Mouse (Mus musculus): Measurements from ENCODE around the gene Bcas3. TPM values are rescaled to one million over a fixed set of nuclear protein-coding genes. Genes with fewer than 3 reads are reported as not detected.

Bcas3 gene
- polyA plus RNA-seq, 1 experiment: 25.3 TPM

DNA sequence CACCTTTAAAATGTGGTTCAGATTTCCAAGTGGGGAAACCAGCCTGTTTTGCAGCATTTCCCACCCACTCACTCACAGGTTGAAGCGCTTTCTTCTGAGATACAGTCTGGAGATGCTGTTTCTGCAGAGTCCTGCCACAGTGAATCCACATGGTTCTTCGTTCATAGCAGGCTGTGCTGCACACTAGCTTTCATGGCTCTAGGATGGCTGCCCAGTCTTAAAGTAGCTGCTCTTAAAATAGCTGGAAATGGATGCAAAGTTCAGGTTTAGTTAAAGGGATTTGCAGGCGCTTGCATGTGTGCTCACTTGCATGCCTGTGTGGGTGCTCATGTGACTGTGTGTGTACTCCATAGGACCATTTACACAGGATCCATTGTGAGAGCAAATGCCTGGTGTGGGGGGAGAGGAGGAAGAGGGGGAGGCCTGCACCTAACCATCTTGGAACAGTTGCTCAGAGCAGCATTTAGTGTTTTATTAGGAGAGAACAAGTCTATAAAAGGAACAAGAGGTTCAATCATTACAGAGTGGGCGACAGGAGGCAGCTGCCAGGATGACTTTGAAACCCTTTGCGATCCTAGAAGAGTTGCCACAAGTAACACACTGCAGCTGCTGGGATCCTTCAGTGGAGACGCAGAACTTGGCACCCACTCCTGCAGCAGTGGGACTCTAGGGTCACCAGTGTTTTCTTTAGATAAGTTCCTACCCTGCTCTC is 386.5 kb downstream of the Bcas3 start:
- Histone ChIP-seq H3K4me3 (ENCODE audit: extremely low read depth, insufficient read depth, insufficient read length) (no peak overlapping the region), H3K27me3 (ENCODE audit: control insufficient read depth, insufficient read depth, low read length) (no peaks in the 10 kb centered on the region), H3K4me1 (ENCODE audit: control insufficient read depth, insufficient read depth, insufficient read length) (no peaks in the 10 kb centered on the region), H3K36me3 (ENCODE audit: control insufficient read depth, insufficient read depth, low read length) (no peaks in the 10 kb centered on the region), H3K27ac (ENCODE audit: insufficient read depth, low read length) (no peak overlapping the region)
- WGBS: 76% methylated on average over 6 of the region's 6 CpGs
- no peak for DNase-seq (ENCODE audit: low read depth in 1 of 2, low spot score in 2 of 2)
- TF ChIP-seq CTCF (IDR thresholded peaks at IDR 0.05; ENCODE audit: extremely low read depth, insufficient read depth, insufficient read length, insufficient replicate concordance): no peak
- no peak for TF ChIP-seq POLR2A (IDR thresholded peaks at IDR 0.05; ENCODE audit: low read depth, low read length)

DNA sequence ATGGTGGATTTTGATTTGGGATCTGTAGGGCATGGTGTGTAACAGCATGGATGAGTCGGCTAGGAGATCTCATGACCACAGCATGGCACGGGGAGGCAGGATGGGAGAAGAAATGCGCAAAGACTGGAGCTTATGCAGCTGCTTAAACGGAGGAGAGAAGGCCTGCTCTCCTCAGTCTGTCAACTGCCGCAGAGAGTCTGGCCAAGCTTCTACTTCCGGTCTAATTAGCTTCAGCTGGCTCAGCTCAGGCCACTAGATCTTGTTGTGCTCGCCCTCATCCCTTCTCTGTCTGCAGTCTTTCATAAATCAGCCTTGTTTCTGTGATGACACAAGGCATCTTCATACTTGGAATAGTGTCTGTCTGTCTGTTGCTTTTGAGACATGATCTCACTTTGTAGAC is 393.4 kb downstream of the Bcas3 start:
- Histone ChIP-seq H3K36me3 (ENCODE audit: control insufficient read depth, insufficient read depth, low read length) (no peaks in the 10 kb centered on the region), H3K27ac (ENCODE audit: insufficient read depth, low read length) (no peak overlapping the region), H3K4me3 (ENCODE audit: extremely low read depth, insufficient read depth, insufficient read length) (no peak overlapping the region), H3K4me1 (ENCODE audit: control insufficient read depth, insufficient read depth, insufficient read length) (no peaks in the 10 kb centered on the region), H3K27me3 (ENCODE audit: control insufficient read depth, insufficient read depth, low read length) (no peaks in the 10 kb centered on the region)
- TF ChIP-seq CTCF (IDR thresholded peaks at IDR 0.05; ENCODE audit: extremely low read depth, insufficient read depth, insufficient read length, insufficient replicate concordance) (no peak), POLR2A (IDR thresholded peaks at IDR 0.05; ENCODE audit: low read depth, low read length) (no peak)
- WGBS: 80% methylated on average over 7 of the region's 7 CpGs
- no peak for DNase-seq (ENCODE audit: low read depth in 1 of 2, low spot score in 2 of 2)

DNA sequence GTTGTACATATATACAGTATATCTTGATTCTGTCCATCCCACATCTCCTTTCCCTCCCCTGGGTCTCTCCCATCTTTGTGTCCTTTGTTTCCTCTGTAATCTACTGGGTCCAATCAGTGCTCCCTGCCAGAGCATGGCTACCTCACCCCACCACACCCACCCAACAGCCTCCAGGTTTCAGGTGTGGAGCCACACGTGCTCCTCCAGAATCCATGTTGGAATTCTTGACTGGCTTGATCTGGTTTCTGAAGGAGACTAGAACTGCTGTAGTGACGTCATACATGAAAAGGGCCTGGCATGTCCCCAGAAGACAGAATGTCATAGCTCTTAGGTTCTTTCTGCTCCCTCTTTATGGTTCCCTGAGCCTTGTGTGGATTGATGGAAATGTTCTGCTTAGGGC is 395.9 kb downstream of the Bcas3 start:
- Histone ChIP-seq H3K27ac (ENCODE audit: insufficient read depth, low read length) (no peak overlapping the region), H3K4me1 (ENCODE audit: control insufficient read depth, insufficient read depth, insufficient read length) (no peaks in the 10 kb centered on the region), H3K27me3 (ENCODE audit: control insufficient read depth, insufficient read depth, low read length) (no peaks in the 10 kb centered on the region), H3K36me3 (ENCODE audit: control insufficient read depth, insufficient read depth, low read length) (no peaks in the 10 kb centered on the region), H3K4me3 (ENCODE audit: extremely low read depth, insufficient read depth, insufficient read length) (no peak overlapping the region)
- no peak for TF ChIP-seq POLR2A (IDR thresholded peaks at IDR 0.05; ENCODE audit: low read depth, low read length)
- no peak for TF ChIP-seq CTCF (IDR thresholded peaks at IDR 0.05; ENCODE audit: extremely low read depth, insufficient read depth, insufficient read length, insufficient replicate concordance)
- 86% methylated on average over 2 of the region's 2 CpGs for WGBS
- no peak for DNase-seq (ENCODE audit: low read depth in 1 of 2, low spot score in 2 of 2)

- H3K4me1 ChIP-seq (ENCODE audit: control insufficient read depth, insufficient read depth, insufficient read length): no peaks in the 10 kb centered on the region
- WGBS: 74% methylated on average over 11 of the region's 11 CpGs
- H3K27me3 ChIP-seq (ENCODE audit: control insufficient read depth, insufficient read depth, low read length): no peaks in the 10 kb centered on the region
- no peak for TF ChIP-seq CTCF (IDR thresholded peaks at IDR 0.05; ENCODE audit: extremely low read depth, insufficient read depth, insufficient read length, insufficient replicate concordance)
- TF ChIP-seq POLR2A (IDR thresholded peaks at IDR 0.05; ENCODE audit: low read depth, low read length): no peak
- no peak overlapping the region for H3K4me3 ChIP-seq (ENCODE audit: extremely low read depth, insufficient read depth, insufficient read length)
- no peaks in the 10 kb centered on the region for H3K36me3 ChIP-seq (ENCODE audit: control insufficient read depth, insufficient read depth, low read length)
- no peak overlapping the region for H3K27ac ChIP-seq (ENCODE audit: insufficient read depth, low read length)
- no peak for DNase-seq (ENCODE audit: low read depth in 1 of 2, low spot score in 2 of 2)
These were observed 398.2 kb downstream of the Bcas3 start for GRCm38 (mm10) chr11:85751171-85751570.

DNA sequence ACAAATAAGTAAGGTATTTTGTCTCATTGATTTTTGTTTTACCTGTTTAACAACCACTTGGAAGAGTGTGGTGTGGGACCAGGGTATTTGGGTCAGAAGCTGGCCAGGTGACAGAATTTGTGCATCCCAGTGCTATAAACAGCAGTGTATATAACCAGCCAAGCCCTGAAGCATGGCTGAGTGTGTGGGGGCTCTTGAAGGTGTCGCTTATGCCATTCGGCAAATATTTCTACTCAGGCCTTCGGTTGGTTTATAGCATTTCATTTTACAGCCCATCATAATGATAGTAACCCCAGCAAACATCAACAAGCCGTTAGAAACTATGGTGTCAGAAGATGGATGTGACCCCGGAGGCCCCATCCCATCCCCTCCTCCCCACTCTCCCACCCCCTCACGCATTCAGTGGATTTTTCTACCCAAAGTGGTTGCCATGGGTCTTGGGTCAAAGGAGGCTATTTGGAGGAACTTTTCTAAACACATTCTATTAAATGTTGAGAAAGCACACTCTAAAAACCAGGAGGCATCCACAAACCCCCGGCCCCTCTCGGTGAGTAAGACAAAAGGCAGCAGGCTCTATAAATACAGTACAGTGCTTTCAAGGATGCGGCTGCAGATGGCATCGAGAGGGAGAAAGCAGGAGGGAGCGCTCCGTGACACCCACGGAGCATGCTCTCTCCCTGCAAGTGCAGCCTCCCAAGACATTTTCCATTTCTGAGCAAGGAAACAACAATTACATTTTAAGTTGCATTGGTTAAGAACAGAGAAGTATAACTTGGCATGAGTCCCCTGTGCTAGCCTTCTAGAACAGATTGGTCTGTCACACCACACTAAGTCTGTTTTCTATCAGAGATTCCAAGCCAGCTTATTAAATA is 401.9 kb downstream of the Bcas3 start:
- H3K36me3 ChIP-seq (ENCODE audit: control insufficient read depth, insufficient read depth, low read length): no peaks in the 10 kb centered on the region
- no peak overlapping the region for H3K27ac ChIP-seq (ENCODE audit: insufficient read depth, low read length)
- no peaks in the 10 kb centered on the region for H3K4me1 ChIP-seq (ENCODE audit: control insufficient read depth, insufficient read depth, insufficient read length)
- no peak overlapping the region for H3K4me3 ChIP-seq (ENCODE audit: extremely low read depth, insufficient read depth, insufficient read length)
- no peak for DNase-seq (ENCODE audit: low read depth in 1 of 2, low spot score in 2 of 2)
- no peaks in the 10 kb centered on the region for H3K27me3 ChIP-seq (ENCODE audit: control insufficient read depth, insufficient read depth, low read length)
- TF ChIP-seq POLR2A (IDR thresholded peaks at IDR 0.05; ENCODE audit: low read depth, low read length) (no peak), CTCF (IDR thresholded peaks at IDR 0.05; ENCODE audit: extremely low read depth, insufficient read depth, insufficient read length, insufficient replicate concordance) (no peak)
- 86% methylated on average over 13 of the region's 13 CpGs for WGBS

DNA sequence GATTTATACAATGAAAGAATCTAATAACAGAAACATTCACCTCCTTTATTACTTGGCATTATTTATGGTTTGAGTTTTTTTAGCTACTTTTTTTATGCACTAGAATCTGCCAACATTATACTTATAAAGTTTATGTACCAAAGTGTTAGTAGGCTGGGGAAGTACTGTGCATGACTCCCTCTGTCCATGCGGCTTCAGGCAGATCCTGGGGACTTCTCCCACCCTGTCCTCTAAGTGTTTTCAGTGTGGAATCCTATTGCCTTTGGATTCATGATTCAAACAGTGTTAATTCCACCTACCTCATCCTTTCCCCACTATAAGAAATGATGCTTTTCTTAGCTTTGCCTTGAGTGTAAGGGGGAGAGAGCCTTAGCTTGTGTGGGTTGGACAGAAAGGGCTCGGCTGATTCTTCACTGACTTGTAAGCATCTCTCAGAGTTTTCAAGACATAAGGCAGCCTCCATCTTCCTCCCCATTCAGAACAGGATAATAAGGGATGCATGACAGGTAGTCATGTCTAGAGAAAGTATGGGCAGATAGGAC is 402.6 kb downstream of the Bcas3 start:
- Histone ChIP-seq H3K4me1 (ENCODE audit: control insufficient read depth, insufficient read depth, insufficient read length) (no peaks in the 10 kb centered on the region), H3K36me3 (ENCODE audit: control insufficient read depth, insufficient read depth, low read length) (no peaks in the 10 kb centered on the region), H3K4me3 (ENCODE audit: extremely low read depth, insufficient read depth, insufficient read length) (no peak overlapping the region), H3K27me3 (ENCODE audit: control insufficient read depth, insufficient read depth, low read length) (no peaks in the 10 kb centered on the region), H3K27ac (ENCODE audit: insufficient read depth, low read length) (no peak overlapping the region)
- DNase-seq (ENCODE audit: low read depth in 1 of 2, low spot score in 2 of 2): no peak
- no peak for TF ChIP-seq POLR2A (IDR thresholded peaks at IDR 0.05; ENCODE audit: low read depth, low read length)
- TF ChIP-seq CTCF (IDR thresholded peaks at IDR 0.05; ENCODE audit: extremely low read depth, insufficient read depth, insufficient read length, insufficient replicate concordance): no peak
- WGBS: 85% methylated on average over 2 of the region's 2 CpGs
